ENCODE assay signal across 8 mouse cellular contexts in genomic region chr4:136260491-136261180, GRCm38 (mm10). TPM values are rescaled to one million over a fixed set of nuclear protein-coding genes. Genes with fewer than 3 reads are reported as not detected.
DNase-seq lines count a peak whose midpoint lies in the region; ATAC-seq and TF ChIP-seq lines count a peak whose summit lies in the region.

No protein-coding gene starts in this region.

- H3ac ChIP-seq in C2C12 (ENCODE audit: control insufficient read depth, insufficient read length, low read depth): no peak overlapping the region

- H3K4me1 ChIP-seq in lung, embryonic 14.5 days (ENCODE audit: insufficient read depth): no peaks in the 10 kb centered on the region

- H3K79me2 ChIP-seq in C2C12 (ENCODE audit: control insufficient read depth, insufficient read depth): no peaks in the 10 kb centered on the region

- H3K79me3 ChIP-seq in C2C12 (ENCODE audit: low read depth): no peaks in the 10 kb centered on the region

- peak; percentile 91 for DNase-seq in adrenal gland, postnatal 10 days
- peak; percentile 84 for DNase-seq in embryo, embryonic 9.5 days (ENCODE audit: extremely low spot score)
- DNase-seq in heart, adult 9 months (ENCODE audit: low spot score in 2 of 2): peak; percentile 80 to 82
- peak; percentile 83 for DNase-seq in kidney, postnatal 14 days
- DNase-seq in lung, embryonic 14.5 days: peak; percentile 96
- DNase-seq in ovary, postnatal 10 days (ENCODE audit: low spot score): peak; percentile 73
- peak; percentile 78 for DNase-seq in thymus, postnatal 0 days (ENCODE audit: low spot score)

- WGBS in lung, embryonic 14.5 days: 27% methylated on average over 10 of the region's 10 CpGs

- H3K36me3 ChIP-seq in C2C12 (ENCODE audit: control insufficient read depth, insufficient read depth): no peaks in the 10 kb centered on the region
- no peaks in the 10 kb centered on the region for H3K36me3 ChIP-seq in lung, embryonic 14.5 days (ENCODE audit: insufficient read depth)

- H3K27ac ChIP-seq in lung, embryonic 14.5 days (ENCODE audit: low read depth): peak overlapping the region; percentile 52

- peak; percentile 84 for TF ChIP-seq CTCF in C2C12 (IDR thresholded peaks at IDR 0.05; ENCODE audit: control insufficient read depth, insufficient read depth, insufficient read length)
- peak; percentile 96 for TF ChIP-seq CTCF in lung, embryonic 14.5 days (IDR thresholded peaks at IDR 0.05; ENCODE audit: low read depth)

- H3K9me3 ChIP-seq in lung, embryonic 14.5 days (ENCODE audit: low read depth, low read length): no peaks in the 10 kb centered on the region

- no peak overlapping the region for H3K9ac ChIP-seq in lung, embryonic 14.5 days

- no peak overlapping the region for H3K4me3 ChIP-seq in C2C12 (ENCODE audit: insufficient read depth, poor library complexity, severe bottlenecking)
- no peak overlapping the region for H3K4me3 ChIP-seq in lung, embryonic 14.5 days (ENCODE audit: low read depth, low read length)

- no peaks in the 10 kb centered on the region for H3K27me3 ChIP-seq in C2C12 (ENCODE audit: control insufficient read depth, insufficient read depth, insufficient read length)
- no peaks in the 10 kb centered on the region for H3K27me3 ChIP-seq in lung, embryonic 14.5 days (ENCODE audit: insufficient read depth, low read length)

- no peak overlapping the region for H3K4me2 ChIP-seq in lung, embryonic 14.5 days

- peak; percentile 86 for ATAC-seq in lung, embryonic 14.5 days (ENCODE audit: insufficient read depth)

TF ChIP-seq in C2C12, 6 proteins besides CTCF, POLR2A, EP300 and RAD21:
- TF ChIP-seq MAX (IDR thresholded peaks at IDR 0.05) (no peak), USF1 (IDR thresholded peaks at IDR 0.05; ENCODE audit: low read depth) (no peak), MYOD1 (IDR thresholded peaks at IDR 0.05; ENCODE audit: control insufficient read depth, insufficient read length, low read depth) (no peak), MYOG (IDR thresholded peaks at IDR 0.05; ENCODE audit: control insufficient read depth, extremely low read depth, insufficient read length) (no peak), CEBPB (IDR thresholded peaks at IDR 0.05; ENCODE audit: low read depth) (no peak), FOSL1 (IDR thresholded peaks at IDR 0.05; ENCODE audit: insufficient read depth, low read length, poor library complexity, severe bottlenecking) (no peak)

RNA-seq across cellular contexts. Expression of gene Tcea3, which starts 13.1 kb away (rescaled TPM):
- 2.8 TPM for polyA plus RNA-seq in C2C12 (2012; fragmentation: generic; extraction: Trizol)
- 10 to 100 TPM; 15.1 to 22.7 TPM for total RNA-seq in adrenal gland, postnatal 10 days (2021)
- polyA plus RNA-seq in lung, embryonic 14.5 days (2014; fragmentation: Nextera tagmentation; extraction: Ambion mirVana): 12.0 and 14.3 TPM in 2 replicates
- polyA plus RNA-seq in thymus, postnatal 0 days (2015; fragmentation: Nextera tagmentation; extraction: Ambion mirVana): 1.2 TPM in 2 replicates

RNA-seq across cellular contexts. Expression of gene Zfp46, which starts 23.8 kb away (rescaled TPM):
- polyA plus RNA-seq in C2C12 (2012; fragmentation: generic; extraction: Trizol): 5.2 TPM
- 10 to 100 TPM; 23.3 to 33.0 TPM for total RNA-seq in adrenal gland, postnatal 10 days (2021)
- 27.7 and 31.2 TPM in 2 replicates for polyA plus RNA-seq in lung, embryonic 14.5 days (2014; fragmentation: Nextera tagmentation; extraction: Ambion mirVana)
- polyA plus RNA-seq in thymus, postnatal 0 days (2015; fragmentation: Nextera tagmentation; extraction: Ambion mirVana): 7.5 and 8.2 TPM in 2 replicates

RNA-seq across cellular contexts. Expression of gene Hnrnpr, which starts 50.1 kb away (rescaled TPM):
- polyA plus RNA-seq in C2C12 (2012; fragmentation: generic; extraction: Trizol): 38.4 TPM
- total RNA-seq in adrenal gland, postnatal 10 days (2021): 10 to 100 TPM; 67.4 to 94.7 TPM
- polyA plus RNA-seq in lung, embryonic 14.5 days (2014; fragmentation: Nextera tagmentation; extraction: Ambion mirVana): 181 and 202 TPM in 2 replicates
- polyA plus RNA-seq in thymus, postnatal 0 days (2015; fragmentation: Nextera tagmentation; extraction: Ambion mirVana): 113 and 119 TPM in 2 replicates

RNA-seq across cellular contexts. Expression of gene Asap3, which starts 54.5 kb away (rescaled TPM):
- polyA plus RNA-seq in C2C12 (2012; fragmentation: generic; extraction: Trizol): 3.8 TPM
- total RNA-seq in adrenal gland, postnatal 10 days (2021): 1 to 10 TPM; 5.0 to 7.9 TPM
- 4.4 and 5.4 TPM in 2 replicates for polyA plus RNA-seq in lung, embryonic 14.5 days (2014; fragmentation: Nextera tagmentation; extraction: Ambion mirVana)
- polyA plus RNA-seq in thymus, postnatal 0 days (2015; fragmentation: Nextera tagmentation; extraction: Ambion mirVana): 1.3 and 2.1 TPM in 2 replicates
